Mouse (Mus musculus) kidney, adult 18-20 months (tissue): ENCODE data around the gene Gprin2.
A peak's percentile ranks its signal among the peaks of the same experiment; 100 is the strongest.

Experiments used
- DNase-seq: peaks from one replicate; pipeline ENCODE4 v3.0.0; 2021

Gene Gprin2

DNA sequence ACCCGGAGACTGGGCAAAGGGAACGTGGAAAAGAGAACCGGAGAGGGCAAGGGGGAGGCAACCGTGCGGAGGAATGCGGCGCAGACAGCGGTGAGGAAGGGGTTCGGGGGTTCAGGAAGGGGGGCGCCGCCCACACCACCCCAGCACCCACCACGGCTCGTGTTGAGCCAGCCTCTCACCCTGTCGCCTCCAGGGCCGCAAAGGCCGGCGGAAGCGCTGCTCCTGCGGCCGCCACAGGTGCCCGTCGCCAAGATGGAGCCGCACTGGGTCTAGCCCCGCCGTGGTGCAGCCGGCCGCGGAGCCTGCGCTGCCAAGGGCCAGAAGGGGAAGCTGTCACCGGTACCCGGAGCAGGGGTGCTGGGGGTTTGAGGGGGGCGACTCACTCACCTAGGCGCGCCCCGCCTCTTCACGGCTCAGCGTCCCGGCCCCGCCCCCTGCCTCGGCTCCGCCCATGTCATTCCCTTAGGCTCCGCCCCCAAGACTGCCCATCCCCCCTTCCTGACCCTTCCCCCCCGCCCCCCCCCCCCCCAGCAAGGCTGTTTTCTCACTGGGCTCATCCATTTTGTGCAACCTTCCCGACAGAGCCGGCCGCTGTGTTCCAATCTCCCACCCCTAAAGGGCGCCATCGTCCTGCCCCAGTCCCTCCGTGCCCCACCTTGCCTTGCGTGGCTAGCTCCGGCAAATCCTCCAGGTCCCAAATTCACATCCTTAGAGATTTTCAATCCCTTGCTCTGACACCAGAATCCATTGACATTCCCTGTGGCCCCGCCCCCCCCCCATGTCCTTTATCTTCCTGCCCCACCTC lies at the start of gene Gprin2:
Gene Gprin2, minus strand, starts transcription at position 423 of the 805 bp plus-strand sequence.
- DNase-seq, result peak; percentile 24

GRCm38 (mm10) chr14:34240676-34241075 lies 39.2 kb upstream of the Gprin2 start:
- no peak for DNase-seq

- no peak for DNase-seq
These were observed 38.8 kb upstream of the Gprin2 start for GRCm38 (mm10) chr14:34240263-34240662.

DNA sequence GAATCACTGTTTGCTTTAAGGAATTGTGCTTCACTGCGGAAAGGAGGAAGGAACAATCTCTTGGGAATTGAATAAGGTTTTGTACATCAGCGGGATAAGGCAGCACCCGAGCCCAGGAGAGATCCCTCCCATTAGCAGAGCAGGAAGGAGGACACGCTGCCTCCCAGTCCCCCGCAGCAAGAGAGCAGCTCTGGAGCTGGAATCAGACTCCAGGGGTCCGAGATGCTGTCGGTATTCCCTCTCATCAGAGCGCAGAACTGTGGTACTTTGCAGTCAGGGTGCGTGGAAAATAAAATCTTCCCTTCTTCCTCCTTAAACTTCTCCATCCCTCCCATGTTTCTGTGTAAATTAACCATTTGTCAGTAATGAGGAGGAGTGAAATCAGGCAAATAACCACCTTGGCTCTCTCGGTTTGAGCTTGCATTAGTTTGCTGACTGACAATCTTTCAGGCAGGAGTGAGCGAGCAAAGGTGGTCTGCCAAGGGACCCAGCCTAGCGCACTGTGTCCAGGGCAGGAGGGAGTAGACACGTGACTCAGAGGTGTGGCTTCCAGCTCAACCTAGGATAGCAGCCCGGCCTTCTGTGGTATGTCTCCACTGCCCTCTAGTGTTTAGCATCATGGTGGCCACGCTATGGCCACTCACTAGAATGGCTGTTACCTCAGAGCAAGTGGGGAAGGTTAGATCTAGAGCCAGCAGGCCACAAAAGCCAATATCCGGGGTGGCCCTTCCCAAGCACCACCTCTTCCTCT lies 33.4 kb upstream of the Gprin2 start:
- DNase-seq, result peak; percentile 62

DNA sequence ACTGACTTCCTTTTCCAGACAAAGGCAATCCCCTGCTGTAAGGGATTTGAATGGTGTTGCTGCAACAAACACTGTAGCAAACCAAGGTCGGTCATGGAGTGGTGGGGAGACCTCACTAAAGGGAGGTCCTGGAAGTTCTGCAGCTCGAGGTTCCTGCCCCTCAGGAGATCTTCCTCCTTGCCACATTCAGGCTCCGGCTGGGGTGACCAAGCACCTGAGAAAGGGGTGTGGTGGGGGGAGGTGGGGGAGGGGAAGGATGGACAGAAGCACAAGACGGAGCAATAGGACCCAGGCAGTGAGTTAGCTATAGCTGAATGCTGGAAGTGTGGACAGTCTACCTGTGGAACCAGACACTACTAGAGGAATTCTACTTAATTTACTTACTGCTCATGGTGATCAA lies 32.4 kb upstream of the Gprin2 start:
- DNase-seq, result no peak

DNA sequence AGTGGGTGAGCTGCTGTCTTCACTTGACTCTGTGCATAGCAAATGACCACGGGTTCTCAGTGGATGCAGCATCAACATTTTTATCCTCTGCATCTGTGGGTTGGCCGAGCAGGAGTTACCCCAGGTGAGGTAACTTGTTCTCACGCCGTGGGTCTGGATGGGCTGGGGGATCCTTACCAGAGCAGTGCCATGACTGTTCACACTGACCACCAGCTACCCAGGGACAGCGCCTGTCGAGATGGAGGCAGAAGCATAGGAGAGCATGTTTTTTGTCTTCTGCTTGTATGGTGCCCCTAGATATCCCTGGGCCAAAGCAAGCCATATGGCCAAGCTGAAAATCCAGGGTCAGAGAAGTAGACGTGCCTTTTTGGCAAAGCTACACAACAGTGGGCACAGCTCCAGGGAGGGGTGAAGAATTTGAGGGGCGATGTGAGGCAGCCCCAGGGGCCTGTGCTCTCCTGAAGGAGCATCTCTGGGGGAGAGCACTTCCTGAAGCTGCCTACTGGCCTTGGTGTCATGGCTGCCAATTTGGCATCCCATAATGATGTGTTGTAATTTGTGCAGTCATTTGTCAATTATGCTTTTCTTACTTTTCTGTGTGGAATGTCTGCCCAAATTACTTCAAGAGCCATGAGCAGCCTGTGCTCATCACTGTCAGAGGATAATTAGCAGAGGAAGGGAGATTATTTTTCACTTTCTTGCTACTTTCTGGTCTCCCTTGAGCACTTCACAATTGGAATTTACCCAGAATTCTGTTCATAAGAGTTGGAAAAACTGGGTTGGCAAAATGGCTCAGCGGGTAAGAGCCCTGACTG lies 31.6 kb upstream of the Gprin2 start:
- DNase-seq, result no peak

GRCm38 (mm10) chr14:34232340-34232739 lies 30.9 kb upstream of the Gprin2 start:
- no peak for DNase-seq

- no peak for DNase-seq
These were observed 27.5 kb upstream of the Gprin2 start for GRCm38 (mm10) chr14:34228830-34229506.

DNA sequence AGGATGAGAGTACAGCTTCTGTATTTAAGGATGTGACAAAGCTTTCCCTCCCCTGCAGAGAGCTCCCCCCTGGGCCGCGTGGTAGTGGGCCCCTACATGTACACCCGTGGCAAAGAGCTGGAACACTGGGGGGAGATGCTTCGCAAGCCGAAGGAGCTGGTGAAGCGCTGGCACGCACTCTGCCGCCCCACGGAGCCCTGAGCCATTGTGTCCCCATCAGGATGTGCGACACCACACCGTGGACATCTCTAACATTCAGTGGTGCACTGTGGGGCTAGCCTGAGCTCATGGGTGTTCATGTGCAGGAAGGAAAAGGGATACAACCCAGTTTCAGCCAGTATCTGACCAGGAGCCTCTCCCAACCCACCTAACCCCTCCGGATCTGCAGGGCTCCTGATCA lies 26.5 kb upstream of the Gprin2 start:
- no peak for DNase-seq

DNA sequence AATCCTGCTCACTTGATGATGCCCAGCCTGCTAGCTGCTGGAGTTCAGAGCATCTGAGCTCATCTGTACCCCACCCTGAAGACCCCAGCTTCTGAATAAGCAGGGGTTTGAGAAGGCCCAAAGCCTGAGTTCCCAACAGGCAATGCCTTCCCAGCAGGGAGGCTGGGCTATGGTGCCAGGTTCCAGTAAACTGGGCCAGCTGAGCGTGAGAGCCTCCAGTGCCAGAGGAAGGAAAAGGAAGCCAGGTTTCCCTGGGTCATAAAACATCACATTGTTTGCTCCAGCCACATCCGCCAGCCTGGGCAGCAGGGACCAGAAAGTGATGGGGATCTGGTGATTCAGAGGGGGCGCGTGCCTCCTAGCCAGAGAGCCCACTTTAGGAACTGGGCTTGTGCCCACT lies 25.1 kb upstream of the Gprin2 start:
- DNase-seq, result no peak

DNA sequence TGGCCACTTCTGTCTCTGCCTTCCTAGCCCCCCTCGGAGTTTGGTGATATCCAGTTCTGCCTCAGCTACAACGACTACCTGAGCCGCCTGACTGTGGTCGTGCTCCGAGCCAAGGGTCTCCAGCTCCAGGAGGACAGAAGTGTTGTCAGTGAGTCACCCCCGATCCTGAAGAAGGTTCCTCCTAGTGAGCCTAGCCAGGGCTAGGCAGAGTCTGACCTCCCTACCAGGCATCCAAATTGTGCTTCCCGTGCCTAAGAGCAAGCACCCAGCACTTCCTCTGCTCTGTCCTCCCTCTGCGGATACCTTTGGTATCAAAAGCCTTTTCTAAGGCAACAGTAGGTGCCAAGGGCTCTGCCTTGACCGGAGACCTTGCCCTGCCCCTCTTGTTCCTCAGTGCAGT lies 24.5 kb upstream of the Gprin2 start:
- no peak for DNase-seq

DNA sequence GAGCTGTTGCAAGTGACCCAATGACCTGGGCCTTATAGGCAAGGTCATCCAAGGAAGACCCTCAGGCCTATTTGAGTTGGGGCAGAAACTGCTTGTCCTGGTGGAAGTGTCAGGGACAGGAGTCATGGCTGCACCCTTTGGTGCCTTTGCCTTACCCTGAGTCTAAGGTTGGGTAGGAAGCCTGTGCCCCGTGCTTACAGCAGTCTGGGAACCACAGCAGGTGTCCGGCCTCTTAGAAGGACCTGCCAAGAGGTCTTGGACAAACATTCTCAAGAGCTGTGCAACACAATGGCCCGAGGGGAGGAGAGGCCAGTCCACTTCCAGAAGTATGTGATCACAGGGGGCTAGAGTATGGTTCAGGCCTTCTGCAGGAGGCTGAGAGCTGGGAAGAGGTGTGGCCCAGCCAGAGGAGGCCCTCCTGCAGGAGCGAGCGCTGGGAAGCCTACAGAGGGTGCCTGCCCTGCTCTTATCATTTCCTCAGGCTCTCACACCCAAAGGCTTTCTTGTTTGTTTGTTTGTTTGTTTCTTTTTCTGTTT lies 22.0 kb upstream of the Gprin2 start:
- no peak for DNase-seq

GRCm38 (mm10) chr14:34221416-34222077 lies 20.1 kb upstream of the Gprin2 start:
- no peak for DNase-seq

- no peak for DNase-seq
These were observed 19.0 kb upstream of the Gprin2 start for GRCm38 (mm10) chr14:34220426-34220825.

DNA sequence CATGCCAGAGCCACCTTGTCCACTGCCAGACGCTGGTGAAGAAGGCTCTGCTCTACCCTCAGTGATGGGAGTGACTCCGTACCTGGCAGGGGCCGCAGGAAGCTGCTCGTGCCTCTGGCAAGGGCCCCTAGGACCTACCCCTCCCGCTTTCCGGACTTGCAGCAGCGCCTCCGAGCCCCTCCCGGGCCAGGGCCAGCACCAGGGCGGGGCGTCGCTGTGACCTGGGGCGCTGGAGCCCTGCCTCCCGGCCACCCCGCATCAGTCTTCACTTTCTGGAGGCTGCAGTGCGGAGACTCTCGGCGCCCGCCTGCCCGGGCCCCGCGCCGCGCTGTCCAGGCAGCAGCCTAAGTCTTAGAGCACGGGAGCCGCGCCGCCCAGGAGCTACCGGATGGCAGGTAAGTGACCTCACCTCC lies 18.3 kb upstream of the Gprin2 start:
- no peak for DNase-seq

GRCm38 (mm10) chr14:34219295-34219694 lies 17.8 kb upstream of the Gprin2 start, which contains the start of gene Syt15:
Syt15 (plus strand) TSS chr14:34219595.
- no peak for DNase-seq

DNA sequence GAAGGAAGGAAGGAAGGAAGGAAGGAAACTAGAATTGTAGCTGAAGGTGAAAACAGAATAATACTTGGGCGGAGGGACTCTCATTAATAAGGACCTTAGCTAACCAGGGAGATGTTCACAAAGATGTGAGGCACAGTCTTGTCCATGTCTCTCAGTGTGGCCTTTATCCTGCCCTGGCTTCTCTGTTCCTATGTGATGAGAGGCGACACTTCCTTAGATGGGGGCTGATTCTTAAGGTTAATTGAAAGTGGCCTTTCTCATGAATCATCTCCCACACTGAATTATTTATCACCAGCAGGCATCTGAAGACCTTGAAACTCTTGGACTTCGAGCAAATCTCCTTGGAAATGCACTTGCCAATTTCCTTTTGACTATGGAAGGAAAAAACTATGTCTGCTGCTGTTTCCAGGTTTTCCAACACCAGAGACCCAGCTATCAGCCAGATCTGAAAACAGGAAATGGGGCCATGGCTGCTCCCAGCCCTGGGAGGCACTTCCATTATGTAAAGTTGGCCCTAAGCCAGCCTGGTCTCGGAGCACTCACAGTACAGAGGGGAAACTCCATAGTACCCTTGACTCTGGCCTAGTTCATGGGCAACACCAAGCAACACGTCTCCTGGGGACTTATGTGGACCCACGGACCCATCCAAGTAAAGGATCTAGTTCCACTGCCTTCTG lies 14.1 kb upstream of the Gprin2 start:
- no peak for DNase-seq

DNA sequence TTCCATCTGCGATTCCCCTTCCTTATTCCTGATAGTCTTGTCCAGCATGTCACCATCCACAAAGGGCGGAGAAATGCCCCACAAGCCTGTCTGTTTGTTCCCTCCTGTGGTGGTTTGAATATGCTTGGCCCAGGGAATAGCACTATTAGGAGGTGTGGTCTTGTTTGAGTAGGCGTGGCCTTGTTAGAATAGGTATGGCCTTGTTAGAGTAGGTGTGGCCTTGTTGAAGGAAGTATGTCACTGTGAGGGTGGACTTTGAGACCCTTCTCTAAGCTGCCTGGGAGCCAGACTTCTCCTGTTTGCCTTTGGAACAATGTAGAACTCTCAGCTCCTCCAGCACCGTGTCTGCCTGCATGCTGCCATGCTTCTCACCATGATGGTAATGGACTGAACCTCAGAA lies 8.5 kb upstream of the Gprin2 start:
- no peak for DNase-seq

GRCm38 (mm10) chr14:34209080-34209479 lies 7.6 kb upstream of the Gprin2 start:
- no peak for DNase-seq

GRCm38 (mm10) chr14:34208651-34209050 lies 7.2 kb upstream of the Gprin2 start:
- DNase-seq, result peak; percentile 17

GRCm38 (mm10) chr14:34207996-34208395 lies 6.5 kb upstream of the Gprin2 start:
- DNase-seq, result no peak
